Mouse (Mus musculus) ovary, adult 10 weeks (tissue): ENCODE results near the gene Vmn1r45. TPM values are rescaled to one million over a fixed set of nuclear protein-coding genes. Genes with fewer than 3 reads are reported as not detected.

Source experiments
- polyA plus RNA-seq: library from polyadenylated mRNA; stranded (reverse); fragments of 350-450 nt; fragmentation: Illumina TruSeq; extraction: RNeasy Lipid Tissue Mini Kit (QIAGEN cat#74804); gene quantifications from one replicate; pipeline ENCODE4 v1.2.3, GENCODE M21; 2014

Gene Vmn1r45
- polyA plus RNA-seq, result not detected

DNA sequence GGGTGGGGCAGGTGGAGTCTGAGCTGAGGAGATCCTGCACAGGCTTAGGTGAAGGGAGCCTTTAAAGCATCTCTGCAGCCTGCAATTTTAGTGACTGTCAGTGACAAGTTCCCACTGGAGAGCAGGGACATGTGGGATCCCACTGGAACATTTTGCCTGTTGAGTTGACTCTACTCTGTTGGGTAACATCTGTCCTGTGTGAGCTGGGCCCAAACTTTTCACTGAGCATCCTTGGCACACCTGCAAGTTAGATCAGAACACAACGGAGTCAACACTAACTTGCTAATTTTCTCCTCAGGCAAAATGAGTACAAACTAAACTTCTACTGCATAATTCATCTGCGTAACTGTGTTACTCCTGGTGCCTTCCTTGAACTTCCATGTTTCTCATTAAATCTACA, at the start of gene Vmn1r45:
Gene Vmn1r45, minus strand, starts transcription at position 101 of the 400 bp plus-strand sequence.

DNA sequence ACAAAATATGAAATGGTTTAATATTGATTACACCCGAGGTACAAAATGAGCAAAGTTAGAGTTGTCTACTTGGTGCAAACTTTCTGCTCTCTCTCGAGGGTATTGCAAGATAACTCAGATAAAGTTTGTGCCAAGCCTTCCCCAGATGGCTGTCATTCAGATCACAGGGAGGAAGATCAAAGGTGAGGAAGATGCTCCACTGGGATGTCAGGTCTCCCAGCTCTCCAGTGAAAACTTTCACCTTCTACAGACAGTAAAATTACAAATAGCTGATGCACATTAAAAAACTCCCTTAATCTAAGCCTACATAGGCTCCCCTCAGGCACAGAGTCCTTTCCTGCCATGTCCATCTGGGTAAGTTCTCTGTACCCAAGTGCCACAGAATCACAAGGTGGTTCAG, 28.6 kb upstream of the Vmn1r45 start, which contains the start of gene Vmn1r46:
Gene Vmn1r46, plus strand, starts transcription at position 301 of the 400 bp plus-strand sequence.

DNA sequence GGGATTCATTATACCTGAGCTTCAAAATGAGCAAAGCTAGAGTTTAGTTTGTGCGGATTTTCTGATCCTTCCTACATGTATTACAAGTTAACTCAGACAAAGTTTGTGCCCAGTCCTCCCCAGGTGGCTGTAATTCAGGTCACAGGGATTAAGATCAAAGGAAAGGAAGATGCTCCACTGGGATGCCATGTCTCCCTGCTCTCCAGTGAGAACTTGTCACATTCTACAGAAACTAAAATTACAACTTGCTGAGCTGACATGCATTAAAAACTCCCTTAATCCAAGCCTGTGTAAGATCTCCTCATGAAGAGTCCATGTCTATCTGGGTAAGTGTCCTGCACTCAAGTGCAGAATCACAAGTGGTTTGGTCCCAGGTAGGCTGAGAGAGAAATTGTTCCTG, 57.0 kb downstream of the Vmn1r45 start, which contains the start of gene Vmn1r44:
Gene Vmn1r44, plus strand, starts transcription at position 301 of the 400 bp plus-strand sequence.

Other genes with a start within 250 kb of the Vmn1r45 start
- gene Vmn1r40, start 233.1 kb downstream of the Vmn1r45 start, polyA plus RNA-seq, result not detected
- gene Vmn1r41, start 199.8 kb downstream of the Vmn1r45 start, polyA plus RNA-seq, result not detected
- gene Vmn1r42, start 64.2 kb downstream of the Vmn1r45 start, polyA plus RNA-seq, result not detected
- not detected for gene Vmn1r43, start 64.2 kb downstream of the Vmn1r45 start, polyA plus RNA-seq
- not detected for gene Vmn1r44, start 56.9 kb downstream of the Vmn1r45 start, polyA plus RNA-seq
- gene Vmn1r46, start 28.7 kb upstream of the Vmn1r45 start, polyA plus RNA-seq, result not detected
- gene Vmn1r47, start 75.5 kb upstream of the Vmn1r45 start, polyA plus RNA-seq, result not detected
- not detected for gene Vmn1r48, start 96.2 kb upstream of the Vmn1r45 start, polyA plus RNA-seq
- not detected for gene Vmn1r49, start 137.9 kb upstream of the Vmn1r45 start, polyA plus RNA-seq
- gene Vmn1r50, start 160.8 kb upstream of the Vmn1r45 start, polyA plus RNA-seq, result not detected
- not detected for gene Vmn1r51, start 182.0 kb upstream of the Vmn1r45 start, polyA plus RNA-seq
- gene Vmn1r52, start 234.2 kb upstream of the Vmn1r45 start, polyA plus RNA-seq, result not detected